Mouse (Mus musculus) cortical plate, adult 2 months (tissue): Measurements from ENCODE around the gene Ap1s1.
A peak's percentile ranks its signal among the peaks of the same experiment; 100 is the strongest.

Experiments
- CTCF ChIP-seq: fragments of 200-500 bp; IDR thresholded peaks from 2 replicates; pipeline ENCODE4 v1.5.1; 2011; ENCODE audit warnings: mild to moderate bottlenecking, control low read depth, low read length; ENCODE audit not compliant: insufficient read depth; ENCODE audit errors: extremely low read depth
- POLR2A ChIP-seq: fragments of 200-500 bp; IDR thresholded peaks from 2 replicates; pipeline ENCODE4 v1.6.1; 2011; ENCODE audit warnings: mild to moderate bottlenecking, low read length, control low read depth; ENCODE audit not compliant: insufficient read depth; ENCODE audit errors: extremely low read depth

DNA sequence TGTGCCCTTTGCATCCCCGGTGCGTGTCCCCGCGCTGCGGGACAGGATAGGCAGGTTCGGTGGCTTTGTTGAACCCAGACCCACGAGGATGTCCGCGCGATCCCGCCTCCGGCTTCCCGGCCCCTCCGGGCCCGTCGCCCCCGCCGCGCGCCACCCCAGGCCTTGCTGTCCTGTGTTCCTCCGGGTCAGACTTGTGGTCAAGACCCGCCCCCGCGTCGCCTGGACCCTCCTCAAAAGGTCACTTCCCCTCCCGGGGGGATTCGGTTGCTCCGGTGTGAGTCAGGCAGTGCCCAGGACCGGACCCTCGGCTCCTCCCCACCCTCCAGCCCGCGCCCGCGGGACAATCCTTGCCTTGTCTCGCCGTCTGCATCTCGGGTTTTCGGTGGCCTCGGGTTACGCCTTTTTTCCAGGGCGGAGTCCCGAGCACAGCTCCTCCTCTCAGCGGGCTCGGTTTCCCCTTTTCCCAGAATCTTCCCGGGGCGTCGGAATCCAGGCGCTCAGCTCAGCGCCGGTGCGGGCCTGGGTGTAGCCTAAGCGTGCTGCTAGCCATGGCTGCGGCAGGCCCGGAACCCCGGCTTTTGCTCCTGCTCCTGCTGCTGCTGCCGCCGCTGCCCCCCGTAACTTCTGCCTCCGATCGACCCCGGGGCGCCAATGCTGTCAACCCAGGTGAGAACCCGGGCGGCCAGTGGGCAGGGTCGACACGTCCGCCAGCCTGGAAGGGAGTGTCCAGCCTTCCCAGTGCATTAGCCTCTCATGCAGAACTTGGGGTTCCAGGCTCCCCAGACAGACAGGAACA lies 58.6 kb downstream of the Ap1s1 start:
- peak; percentile 59; the same call in 1 of the 2 replicates for TF ChIP-seq POLR2A
- no peak for TF ChIP-seq CTCF
